ENCODE assay signal across 10 mouse cellular contexts in genomic region chr15:8632361-8632760, GRCm38 (mm10).
A peak's percentile ranks its signal among the peaks of the same experiment; 100 is the strongest.
DNase-seq lines count a peak whose midpoint lies in the region; ATAC-seq and TF ChIP-seq lines count a peak whose summit lies in the region.
"Had no signal": no experiment of that assay in that cellular context is flagged by ENCODE, and none has a peak within 500 bp of the region (broad histone marks: within the 10 kb centered on the region; RNA-seq: fewer than 3 reads in every experiment).

No protein-coding gene starts in this region.

- DNase-seq in midbrain, embryonic 10.5 days (ENCODE audit: low spot score): peak; percentile 81
- DNase-seq in mesoderm, embryonic 11.5 days (ENCODE audit: low read depth, low spot score): peak; percentile 79
- DNase-seq in frontal cortex, postnatal 14 days (ENCODE audit: low spot score in 2 of 2): no peak
- no peak for DNase-seq in heart, postnatal 4 days
- no peak for DNase-seq in stomach, postnatal 0 days (ENCODE audit: low spot score)
- DNase-seq: gastrocnemius, postnatal 14 days had no signal

- no peaks in the 10 kb centered on the region for H3K9me3 ChIP-seq in midbrain, embryonic 10.5 days (replicated peaks)
- H3K9me3 ChIP-seq in midbrain, embryonic 15.5 days: no peaks in the 10 kb centered on the region
- no peaks in the 10 kb centered on the region for H3K9me3 ChIP-seq in forebrain, embryonic 16.5 days (ENCODE audit: control insufficient read depth, low read length)
- H3K9me3 ChIP-seq in stomach, postnatal 0 days (ENCODE audit: control insufficient read depth, low read length): no peaks in the 10 kb centered on the region

- H3K4me3 ChIP-seq in midbrain, embryonic 10.5 days: no peak overlapping the region
- H3K4me3 ChIP-seq in midbrain, embryonic 15.5 days: no peak overlapping the region
- no peak overlapping the region for H3K4me3 ChIP-seq in forebrain, embryonic 16.5 days (replicated peaks; ENCODE audit: low read length)
- H3K4me3 ChIP-seq in stomach, postnatal 0 days (ENCODE audit: low read depth, low read length): no peak overlapping the region

- H3K27ac ChIP-seq in midbrain, embryonic 10.5 days (replicated peaks): peak overlapping the region; percentile 72
- no peak overlapping the region for H3K27ac ChIP-seq in midbrain, embryonic 15.5 days
- no peak overlapping the region for H3K27ac ChIP-seq in forebrain, embryonic 16.5 days (ENCODE audit: low read length)
- no peak overlapping the region for H3K27ac ChIP-seq in stomach, postnatal 0 days (replicated peaks)
- H3K27ac ChIP-seq: liver, embryonic 14.5 days had no signal

- no peak overlapping the region for H3K4me2 ChIP-seq in midbrain, embryonic 15.5 days
- no peak overlapping the region for H3K4me2 ChIP-seq in forebrain, embryonic 16.5 days (ENCODE audit: low read length)
- H3K4me2 ChIP-seq in stomach, postnatal 0 days (replicated peaks; ENCODE audit: low read depth): no peak overlapping the region

- no peak for TF ChIP-seq CTCF in stomach, postnatal 0 days (IDR thresholded peaks at IDR 0.05; ENCODE audit: low read depth)

- H3K4me1 ChIP-seq in midbrain, embryonic 10.5 days: peaks cover 42% of the 10 kb centered on the region
- peaks cover 12% of the 10 kb centered on the region; the same call in 1 of the 2 replicates for H3K4me1 ChIP-seq in midbrain, embryonic 15.5 days
- H3K4me1 ChIP-seq in forebrain, embryonic 16.5 days (replicated peaks; ENCODE audit: control insufficient read depth, insufficient read depth, low read length): peaks cover 16% of the 10 kb centered on the region
- no peaks in the 10 kb centered on the region for H3K4me1 ChIP-seq in stomach, postnatal 0 days (replicated peaks; ENCODE audit: control insufficient read depth, insufficient read depth)

- no peaks in the 10 kb centered on the region for H3K36me3 ChIP-seq in midbrain, embryonic 10.5 days
- no peaks in the 10 kb centered on the region for H3K36me3 ChIP-seq in midbrain, embryonic 15.5 days (replicated peaks)
- H3K36me3 ChIP-seq in forebrain, embryonic 16.5 days (ENCODE audit: control insufficient read depth, insufficient read depth): no peaks in the 10 kb centered on the region
- H3K36me3 ChIP-seq in stomach, postnatal 0 days (ENCODE audit: control insufficient read depth, insufficient read depth, low read length): no peaks in the 10 kb centered on the region

- H3K27me3 ChIP-seq in midbrain, embryonic 10.5 days (ENCODE audit: low read depth, poor library complexity, severe bottlenecking): peaks cover 30% of the 10 kb centered on the region
- peaks cover 11% of the 10 kb centered on the region; the same call in 1 of the 2 replicates for H3K27me3 ChIP-seq in midbrain, embryonic 15.5 days (replicated peaks)
- no peaks in the 10 kb centered on the region for H3K27me3 ChIP-seq in forebrain, embryonic 16.5 days (replicated peaks; ENCODE audit: control insufficient read depth, insufficient read depth, low read length)
- no peaks in the 10 kb centered on the region for H3K27me3 ChIP-seq in stomach, postnatal 0 days (ENCODE audit: control insufficient read depth, insufficient read depth, low read length)
- H3K27me3 ChIP-seq: CH12.LX had no signal

- 11% methylated on average over 10 of the region's 10 CpGs for WGBS in midbrain, embryonic 10.5 days
- WGBS in midbrain, embryonic 15.5 days: 13% methylated on average over 10 of the region's 10 CpGs
- WGBS in forebrain, embryonic 16.5 days: 2% methylated on average over 10 of the region's 10 CpGs
- 39% methylated on average over 10 of the region's 10 CpGs for WGBS in stomach, postnatal 0 days

- H3K9ac ChIP-seq in midbrain, embryonic 15.5 days: no peak overlapping the region
- no peak overlapping the region for H3K9ac ChIP-seq in forebrain, embryonic 16.5 days (replicated peaks; ENCODE audit: low read depth, low read length)
- no peak overlapping the region for H3K9ac ChIP-seq in stomach, postnatal 0 days (ENCODE audit: low read length)
- H3K9ac ChIP-seq: liver, embryonic 14.5 days had no signal

- no peak; the same call in 1 of the 2 replicates for ATAC-seq in midbrain, embryonic 15.5 days (replicated peaks)
- peak; percentile 42 for ATAC-seq in forebrain, embryonic 16.5 days
- ATAC-seq in stomach, postnatal 0 days (ENCODE audit: low FRiP score, low TSS enrichment): no peak

- TF ChIP-seq EP300 in stomach, postnatal 0 days (optimal IDR thresholded peaks at IDR 0.05): no peak

Comparison
In these comparisons a context has a peak if more than half of its experiments do, and no peak if none do; other contexts are left out.
1. DNase-seq: peak in midbrain, embryonic 10.5 days (single experiment) and mesoderm, embryonic 11.5 days (single experiment); none in frontal cortex, postnatal 14 days (0 of 2), heart, postnatal 4 days (single experiment) and stomach, postnatal 0 days (single experiment).